Mouse (Mus musculus) c-Kit-positive CD71-positive TER-119-negative erythroid progenitor cells, embryonic 14.5 days (primary cell): ENCODE measurements around the gene Tmem183a.

Source experiments
- DNase-seq: peaks from one replicate; pipeline ENCODE4 v3.0.0-alpha.2; 2013; ENCODE audit warnings: low read depth

Gene Tmem183a

DNA sequence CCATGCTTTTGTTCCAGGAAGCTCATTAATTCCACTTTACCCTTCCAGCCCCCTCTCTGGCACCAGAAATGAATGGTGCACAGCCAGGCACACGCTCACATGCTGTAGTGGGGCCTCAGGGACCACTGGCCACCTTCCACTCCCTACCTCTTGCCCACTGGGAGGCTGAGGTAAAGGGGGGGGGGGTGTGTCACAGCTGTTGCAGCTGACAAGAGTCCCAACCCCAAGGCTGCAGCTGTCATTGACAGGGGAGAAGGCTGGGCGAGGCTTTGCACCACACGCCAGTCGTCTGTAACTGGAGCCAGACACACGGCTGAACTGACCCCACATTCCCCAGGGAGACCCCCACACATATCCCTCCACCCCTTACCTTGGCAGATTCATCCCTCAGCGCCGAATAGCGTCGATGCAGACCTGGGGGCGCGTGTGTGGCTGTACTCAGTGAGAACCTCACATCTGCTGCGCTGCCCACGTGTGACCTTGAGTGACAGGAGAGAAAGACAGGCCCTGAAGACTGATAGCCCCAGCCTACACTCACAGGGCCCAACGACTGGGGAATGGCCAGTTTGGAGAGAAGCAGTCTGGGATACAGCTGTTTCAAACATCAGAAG is 41.0 kb downstream of the Tmem183a start:
- no peak for DNase-seq

DNA sequence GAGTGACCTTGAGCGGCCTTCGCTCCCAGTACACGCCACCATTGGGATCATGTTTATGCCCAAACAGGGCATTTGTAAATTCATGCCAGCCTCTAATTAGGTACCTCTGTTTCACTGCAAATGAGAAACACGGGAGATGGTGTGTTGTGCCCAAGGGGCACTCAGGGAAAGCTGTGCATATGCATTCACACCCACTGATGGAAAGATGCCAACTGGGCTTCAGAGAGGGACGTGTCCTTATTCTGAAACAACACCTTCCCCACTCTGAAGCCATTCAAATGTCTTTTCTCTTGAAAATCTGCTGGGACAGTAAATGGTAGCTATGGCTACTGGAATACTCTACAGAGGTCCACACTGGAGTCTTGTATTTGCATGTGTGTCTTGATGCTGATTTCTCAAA is 43.5 kb downstream of the Tmem183a start:
- no peak for DNase-seq

DNA sequence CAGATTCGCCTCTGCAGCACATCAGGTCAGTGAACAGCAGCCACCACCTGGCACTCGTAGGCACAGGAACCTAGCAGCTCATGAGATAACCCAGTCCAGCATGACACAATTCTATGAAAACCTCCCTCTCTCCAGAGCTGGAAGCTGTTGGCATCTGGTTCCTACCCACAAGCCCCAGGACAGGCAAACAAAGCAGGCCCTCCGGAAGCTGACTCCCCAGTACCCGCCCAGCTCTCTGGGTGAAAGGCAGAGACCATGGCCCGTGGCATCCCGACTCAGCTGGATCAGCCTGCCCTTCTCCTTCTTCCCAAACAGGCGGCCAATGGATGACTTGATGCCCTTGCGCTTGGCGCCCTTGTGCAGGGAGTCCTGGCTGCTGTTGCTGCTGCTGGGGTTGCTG is 45.4 kb downstream of the Tmem183a start:
- DNase-seq: no peak

DNA sequence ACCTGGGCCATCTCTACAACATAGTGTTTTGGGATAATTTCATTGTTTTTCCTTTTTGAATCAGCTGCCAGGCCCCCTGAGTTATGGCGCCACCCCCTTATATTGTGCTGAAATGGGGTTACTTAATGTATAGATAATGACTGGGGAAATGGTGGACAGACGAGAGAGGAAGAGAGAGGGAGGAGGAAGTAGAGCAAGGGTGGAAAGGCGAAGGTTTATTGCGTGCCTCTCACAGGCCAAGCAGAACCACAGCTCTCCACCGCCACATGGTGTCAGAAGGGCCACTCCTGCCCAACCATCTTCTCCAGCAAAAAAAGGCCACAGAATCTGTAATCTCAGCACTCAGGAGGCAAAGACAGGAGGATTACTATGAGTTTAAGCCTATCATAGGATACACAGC is 46.6 kb downstream of the Tmem183a start:
- DNase-seq: no peak

DNA sequence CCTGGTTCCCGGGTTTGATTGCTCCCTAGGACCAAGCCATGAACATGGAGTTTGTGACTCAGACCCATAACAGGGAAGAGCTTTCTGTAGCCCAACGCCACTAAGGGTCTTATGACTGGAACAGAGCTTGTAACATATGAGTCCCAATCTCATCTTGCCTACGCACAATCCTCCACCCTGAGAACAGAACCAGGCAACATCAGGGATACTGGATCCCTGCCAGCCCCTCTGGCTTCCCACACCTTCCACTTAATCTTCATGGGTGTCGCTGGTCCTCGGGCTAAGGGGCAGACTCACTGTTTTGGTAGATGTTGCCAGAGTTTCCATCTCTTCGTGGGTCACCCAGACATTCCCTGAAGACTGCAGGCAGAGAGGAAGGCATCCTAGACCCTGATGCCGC is 50.0 kb downstream of the Tmem183a start:
- no peak for DNase-seq

DNA sequence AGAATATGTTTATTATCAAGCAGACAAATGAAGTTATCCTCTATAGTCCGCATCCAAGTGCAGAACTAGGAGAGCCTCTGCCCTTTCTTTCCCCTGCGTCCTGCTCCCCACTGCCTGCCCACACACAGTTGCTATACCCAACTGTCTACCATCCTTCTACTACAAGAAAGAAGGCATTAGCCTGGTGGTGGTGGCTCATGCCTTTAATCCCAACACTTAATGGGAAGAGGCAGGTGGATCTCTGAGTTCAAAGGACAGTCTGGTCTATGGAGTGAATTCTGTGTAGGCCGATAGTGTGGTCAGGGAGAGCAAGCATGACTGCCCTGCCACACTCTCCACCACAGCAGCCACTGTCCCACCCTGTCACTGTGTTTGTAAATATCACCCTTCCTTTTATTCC is 51.0 kb downstream of the Tmem183a start:
- no peak for DNase-seq

DNA sequence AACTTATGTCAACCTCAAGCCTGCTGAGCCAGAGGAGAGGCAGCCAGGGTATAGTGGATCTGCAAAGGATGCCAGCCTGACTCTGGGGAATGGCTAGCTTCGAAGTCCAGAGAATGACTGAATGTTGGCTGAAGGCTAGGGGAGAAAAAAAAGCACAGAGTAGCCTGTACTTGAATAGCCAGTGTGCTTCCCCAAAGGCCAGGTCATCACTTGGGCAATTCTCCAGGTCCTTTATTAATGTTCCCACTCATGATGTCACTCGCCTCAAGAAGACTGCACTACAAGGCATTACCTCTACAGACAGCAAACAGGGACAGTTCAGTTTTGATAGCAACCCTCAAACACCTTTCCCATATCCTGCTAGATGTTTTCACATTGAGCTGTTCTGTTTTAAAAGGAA is 51.5 kb downstream of the Tmem183a start:
- DNase-seq: no peak

DNA sequence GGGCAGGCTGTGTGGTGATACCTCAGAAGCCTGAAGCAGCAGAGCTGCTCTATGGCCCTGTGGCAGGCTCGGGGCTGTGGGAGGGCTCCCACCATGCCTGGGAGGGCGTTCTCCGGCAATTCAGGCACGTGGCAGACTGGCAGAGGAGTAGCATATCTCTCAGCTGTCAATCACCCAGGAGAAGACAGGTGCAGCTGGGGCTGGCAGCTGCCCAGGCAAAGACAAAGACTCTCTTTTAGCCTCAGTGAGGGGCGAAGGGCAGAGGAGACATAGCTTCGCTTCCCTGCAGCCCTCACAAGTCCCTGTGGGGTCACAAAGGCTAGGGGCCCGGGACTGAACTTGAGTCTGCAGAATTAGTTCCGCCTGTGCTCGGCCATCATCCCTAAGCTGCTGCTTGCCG is 54.4 kb downstream of the Tmem183a start:
- DNase-seq: no peak

DNA sequence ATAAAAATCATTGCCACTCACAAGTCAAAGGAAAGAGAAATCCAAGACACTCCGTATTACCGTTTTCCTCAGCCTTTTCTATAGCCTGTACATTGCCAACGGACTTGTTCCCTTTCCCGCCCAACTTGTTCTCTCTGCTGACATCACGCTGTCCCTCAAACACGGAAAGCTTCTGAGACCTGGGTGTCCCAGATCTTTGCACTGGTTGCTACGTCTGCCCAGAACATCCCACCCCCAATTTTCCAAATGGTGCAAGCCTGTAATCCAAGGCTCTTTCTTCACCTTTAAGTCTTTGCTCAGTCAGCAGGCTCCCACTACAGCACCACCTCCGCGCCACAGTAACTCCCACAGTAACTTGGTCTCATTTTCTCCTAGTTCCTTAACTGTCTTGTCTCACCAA is 56.8 kb downstream of the Tmem183a start:
- no peak for DNase-seq

DNA sequence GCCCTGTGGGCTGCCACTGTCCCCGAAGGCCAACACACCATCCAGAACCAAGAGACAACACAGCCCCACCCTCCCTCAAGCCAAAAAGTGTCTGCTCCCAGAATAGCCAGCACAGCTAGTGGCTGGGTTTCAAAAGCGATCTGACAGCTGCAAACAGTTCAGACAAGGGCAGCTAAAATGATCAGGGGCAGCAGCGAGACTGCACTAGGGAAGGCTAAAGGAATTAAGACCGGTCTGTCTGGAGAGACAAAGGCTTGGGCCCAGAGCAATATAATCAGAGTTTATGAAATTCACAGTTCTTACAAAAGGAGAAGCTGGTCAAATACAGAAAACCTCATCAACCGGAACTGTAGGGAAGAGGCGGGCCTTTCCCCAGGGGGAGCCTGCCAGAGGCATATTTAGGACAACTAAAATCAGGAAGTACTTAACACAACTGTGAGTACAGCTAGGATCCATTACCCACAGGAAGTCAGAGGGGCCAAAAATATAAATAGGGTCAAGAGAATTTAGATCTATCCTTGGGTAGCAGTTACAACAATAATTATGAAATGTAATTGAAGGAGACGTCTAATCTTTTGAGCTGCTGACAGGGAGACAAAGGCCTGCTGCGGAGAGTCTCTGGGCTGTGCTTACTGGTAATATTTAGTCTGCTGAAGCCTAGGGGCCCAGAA is 59.1 kb downstream of the Tmem183a start:
- no peak for DNase-seq

DNA sequence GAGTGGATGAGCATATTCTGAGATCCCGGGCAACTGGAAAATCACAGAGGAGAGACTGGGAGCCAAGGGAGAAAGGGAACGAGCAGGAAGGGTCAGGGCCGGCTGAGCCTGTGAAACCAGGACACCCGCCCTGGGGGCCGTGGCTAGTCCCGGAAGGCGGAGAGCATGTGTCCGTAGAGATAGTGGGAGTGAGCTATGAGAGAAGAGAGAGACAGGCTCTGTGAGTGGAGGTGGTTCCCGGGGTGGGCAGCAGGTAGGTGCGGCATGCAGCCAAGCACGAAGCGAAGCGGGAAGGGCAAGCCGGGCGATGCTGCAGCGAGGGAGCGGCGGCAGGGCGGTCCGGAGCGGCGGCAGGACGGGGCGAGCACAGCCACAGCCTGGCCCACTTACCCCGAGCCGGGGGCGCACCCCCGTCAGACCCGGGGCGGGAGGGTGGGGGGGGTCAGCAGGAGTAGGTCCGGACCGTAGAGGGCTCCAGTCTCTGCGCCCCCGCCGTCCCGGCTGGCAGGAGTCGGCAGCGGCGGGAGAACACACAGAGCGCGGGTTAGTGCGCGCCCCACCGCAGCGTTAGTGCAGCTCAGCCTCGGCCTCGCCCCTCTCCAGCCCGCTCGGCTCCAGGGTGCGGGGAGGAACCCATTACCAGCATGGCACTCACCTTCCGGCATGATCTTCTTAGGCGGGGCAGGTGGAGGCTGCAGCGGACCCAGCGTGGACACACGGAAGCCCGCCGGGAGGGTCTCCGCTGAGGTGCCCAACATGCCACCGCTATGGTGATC is 63.0 kb downstream of the Tmem183a start:
- no peak for DNase-seq

DNA sequence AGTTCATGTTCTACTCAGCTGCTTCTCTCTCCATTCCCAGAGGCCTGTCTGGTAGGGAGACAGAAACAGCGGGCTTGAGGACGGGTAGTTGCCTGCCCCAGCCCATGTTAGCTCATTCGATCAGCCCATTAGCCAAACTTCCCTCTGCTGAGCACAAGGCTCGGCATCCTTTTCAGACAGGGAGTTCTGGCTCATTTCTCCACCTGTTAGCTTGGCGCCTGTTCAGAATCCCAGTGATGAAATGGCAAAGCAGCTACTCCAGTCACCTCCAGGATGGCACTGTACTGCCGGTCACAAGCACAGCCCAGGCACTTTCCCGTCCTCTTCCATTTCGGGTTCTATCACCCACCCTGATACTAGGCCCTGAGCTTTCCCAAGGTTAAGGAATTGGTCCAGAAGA is 64.5 kb downstream of the Tmem183a start:
- no peak for DNase-seq
